Mouse (Mus musculus) small intestine, adult 2 months (tissue): ENCODE data around the gene Vps13d.

Experiments
- CTCF ChIP-seq: fragments of 200-500 bp; IDR thresholded peaks from 2 replicates; pipeline ENCODE4 v1.5.1; 2012; ENCODE audit warnings: low read depth, mild to moderate bottlenecking, control low read depth, inconsistent platforms, low read length, moderate library complexity, mixed read lengths; ENCODE audit not compliant: insufficient replicate concordance, insufficient read length; ENCODE audit errors: extremely low read depth
- POLR2A ChIP-seq: fragments of 200-500 bp; IDR thresholded peaks from 2 replicates; pipeline ENCODE4 v1.6.1; 2012; ENCODE audit warnings: low read depth, mild to moderate bottlenecking, control low read depth, inconsistent platforms, low read length, moderate library complexity

GRCm38 (mm10) chr4:145224613-145225012, 29.8 kb upstream of the Vps13d start:
- TF ChIP-seq POLR2A, result no peak
- TF ChIP-seq CTCF, result no peak
